Mouse (Mus musculus): ENCODE data around the gene Ctnna3. TPM values are rescaled to one million over a fixed set of nuclear protein-coding genes. Genes with fewer than 3 reads are reported as not detected.
"Not testable (repeated sequence)": the region's sequence is repeated elsewhere in the genome, so short reads cannot be mapped to it uniquely, and the experiment has no call there.

Ctnna3 gene
- total RNA-seq (2014; rRNA removed) (0.07 and 0.09 TPM in 2 replicates), polyA plus RNA-seq (2012; rRNA removed) (not detected in 2 replicates)

GRCm38 (mm10) chr10:63429785-63430305, at the start of gene Ctnna3:
Gene Ctnna3, plus strand, starts transcription at chr10:63430098.
- 0 out of 2 replicates have a peak within 1 kb of the TSS, but pooled peaks have one; percentile 2 for H3K27ac ChIP-seq (replicated peaks; ENCODE audit: insufficient read depth, low read depth, low read length)
- H3K4me1 ChIP-seq (ENCODE audit: control insufficient read depth, insufficient read depth, low read length) = peaks cover 3% of the 10 kb centered on the region
- under 1% methylated on average over 55 of the region's 55 CpGs for WGBS
- no peaks in the 10 kb centered on the region for H3K27me3 ChIP-seq (ENCODE audit: control insufficient read depth, insufficient read depth, low read length)
- TF ChIP-seq CTCF (IDR thresholded peaks at IDR 0.05; ENCODE audit: low read depth, low read length) (no peak), POLR2A (IDR thresholded peaks at IDR 0.05; ENCODE audit: extremely low read depth, insufficient read depth, low read length) (no peak)
- peak within 1 kb of the TSS; percentile 74 for H3K4me3 ChIP-seq (ENCODE audit: insufficient read depth, low read depth, low read length)
- peak within 1 kb of the TSS; percentile 70 for H3K9ac ChIP-seq (ENCODE audit: low read depth, low read length)
- H3K79me2 ChIP-seq (ENCODE audit: control insufficient read depth, insufficient read depth, low read length) = no peaks in the 10 kb centered on the region
- no peaks in the 10 kb centered on the region for H3K36me3 ChIP-seq (ENCODE audit: control insufficient read depth, insufficient read depth, low read length)
- DNase-seq (ENCODE audit: extremely low read depth, low read depth, low spot score) = peak; percentile 90

- no peaks in the 10 kb centered on the region for H3K27me3 ChIP-seq (ENCODE audit: control insufficient read depth, insufficient read depth, low read length)
- peaks cover 2% of the 10 kb centered on the region; the same call in 1 of the 2 replicates for H3K4me1 ChIP-seq (ENCODE audit: control insufficient read depth, insufficient read depth, low read length)
- TF ChIP-seq POLR2A (IDR thresholded peaks at IDR 0.05; ENCODE audit: extremely low read depth, insufficient read depth, low read length) (no peak), CTCF (IDR thresholded peaks at IDR 0.05; ENCODE audit: low read depth, low read length) (no peak)
- no peaks in the 10 kb centered on the region for H3K79me2 ChIP-seq (ENCODE audit: control insufficient read depth, insufficient read depth, low read length)
- H3K36me3 ChIP-seq (ENCODE audit: control insufficient read depth, insufficient read depth, low read length) = no peaks in the 10 kb centered on the region
- H3K9ac ChIP-seq (ENCODE audit: low read depth, low read length) = peak within 1 kb of the TSS; percentile 73
- H3K27ac ChIP-seq (replicated peaks; ENCODE audit: insufficient read depth, low read depth, low read length) = peak within 1 kb of the TSS; percentile 41
- peak within 1 kb of the TSS; percentile 63 for H3K4me3 ChIP-seq (ENCODE audit: insufficient read depth, low read depth, low read length)
- 16% methylated on average over 24 of the region's 24 CpGs for WGBS
- peak; percentile 37 for DNase-seq (ENCODE audit: extremely low read depth, low read depth, low spot score)
Observed at GRCm38 (mm10) chr10:63381498-63382280, 48.2 kb upstream of the Ctnna3 start, which contains the start of gene Sirt1. Gene Sirt1, minus strand, starts transcription at chr10:63381704.

DNA sequence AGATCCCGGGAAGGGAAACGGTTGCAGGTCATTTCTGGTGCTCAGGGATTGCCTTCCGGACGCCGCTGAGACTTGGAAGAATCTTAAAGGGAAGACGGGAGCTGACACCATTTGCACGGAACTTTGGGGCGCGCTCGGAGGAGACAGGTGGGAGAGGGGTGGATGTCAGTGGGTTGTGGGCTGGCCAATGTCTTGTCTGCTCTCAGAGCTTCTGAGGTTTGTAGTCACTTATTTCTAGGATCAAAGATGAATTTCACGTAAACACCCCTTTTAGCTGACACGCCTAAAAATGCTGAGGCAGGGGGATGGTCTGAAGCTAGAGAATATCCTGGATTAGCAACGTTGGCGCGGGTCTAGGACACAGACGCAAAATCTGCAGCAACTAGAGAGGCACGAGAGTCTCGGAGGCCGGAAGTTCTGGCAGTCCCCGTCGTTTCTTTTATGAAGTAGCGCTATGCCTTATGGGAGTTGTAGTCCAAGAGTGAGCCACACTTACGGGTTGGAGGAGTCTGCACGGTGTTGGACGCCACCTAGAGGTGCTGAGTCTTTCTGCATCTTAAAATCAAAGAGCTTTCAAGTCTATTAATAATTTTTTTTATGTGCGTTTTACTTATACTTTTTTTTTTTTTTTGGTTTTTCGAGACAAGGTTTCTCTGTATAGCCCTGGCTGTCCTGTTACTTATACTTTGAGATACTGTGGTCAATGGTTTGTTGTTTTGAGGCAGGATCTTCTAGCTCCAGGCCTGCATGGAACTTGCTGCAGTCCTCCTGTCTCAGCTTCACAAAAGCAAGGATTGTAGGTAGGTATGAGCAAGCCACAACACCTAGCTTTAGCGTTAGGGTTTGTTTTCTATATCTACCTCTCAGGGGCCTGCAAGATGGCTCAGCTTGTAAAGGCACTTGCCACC, 47.3 kb upstream of the Ctnna3 start, which contains the start of gene Dnajc12:
Dnajc12 (plus strand) TSS at position 72 of the 908 bp plus-strand sequence.
- DNase-seq (ENCODE audit: extremely low read depth, low read depth, low spot score) = peak; percentile 96
- Histone ChIP-seq H3K27me3 (ENCODE audit: control insufficient read depth, insufficient read depth, low read length) (no peaks in the 10 kb centered on the region), H3K4me3 (ENCODE audit: insufficient read depth, low read depth, low read length) (peak within 1 kb of the TSS; percentile 63), H3K27ac (replicated peaks; ENCODE audit: insufficient read depth, low read depth, low read length) (peak within 1 kb of the TSS; percentile 41), H3K9ac (ENCODE audit: low read depth, low read length) (peak within 1 kb of the TSS; percentile 73), H3K4me1 (ENCODE audit: control insufficient read depth, insufficient read depth, low read length) (peaks cover 2% of the 10 kb centered on the region; the same call in 1 of the 2 replicates), H3K36me3 (ENCODE audit: control insufficient read depth, insufficient read depth, low read length) (no peaks in the 10 kb centered on the region), H3K79me2 (ENCODE audit: control insufficient read depth, insufficient read depth, low read length) (no peaks in the 10 kb centered on the region)
- under 1% methylated on average over 28 of the region's 28 CpGs for WGBS
- TF ChIP-seq POLR2A (IDR thresholded peaks at IDR 0.05; ENCODE audit: extremely low read depth, insufficient read depth, low read length) (peak; percentile 70; the same call in 1 of the 2 replicates), CTCF (IDR thresholded peaks at IDR 0.05; ENCODE audit: low read depth, low read length) (peak; percentile 68)

- WGBS = 31% methylated on average over 5 of the region's 5 CpGs
- DNase-seq (ENCODE audit: extremely low read depth, low read depth, low spot score); H3K4me3 ChIP-seq (ENCODE audit: insufficient read depth, low read depth, low read length); H3K36me3 ChIP-seq (ENCODE audit: control insufficient read depth, insufficient read depth, low read length); H3K9ac ChIP-seq (ENCODE audit: low read depth, low read length); H3K27me3 ChIP-seq (ENCODE audit: control insufficient read depth, insufficient read depth, low read length); H3K79me2 ChIP-seq (ENCODE audit: control insufficient read depth, insufficient read depth, low read length); H3K27ac ChIP-seq (replicated peaks; ENCODE audit: insufficient read depth, low read depth, low read length); H3K4me1 ChIP-seq (ENCODE audit: control insufficient read depth, insufficient read depth, low read length): not testable (repeated sequence)
Observed at GRCm38 (mm10) chr10:63385897-63386296, 44.0 kb upstream of the Ctnna3 start.

DNA sequence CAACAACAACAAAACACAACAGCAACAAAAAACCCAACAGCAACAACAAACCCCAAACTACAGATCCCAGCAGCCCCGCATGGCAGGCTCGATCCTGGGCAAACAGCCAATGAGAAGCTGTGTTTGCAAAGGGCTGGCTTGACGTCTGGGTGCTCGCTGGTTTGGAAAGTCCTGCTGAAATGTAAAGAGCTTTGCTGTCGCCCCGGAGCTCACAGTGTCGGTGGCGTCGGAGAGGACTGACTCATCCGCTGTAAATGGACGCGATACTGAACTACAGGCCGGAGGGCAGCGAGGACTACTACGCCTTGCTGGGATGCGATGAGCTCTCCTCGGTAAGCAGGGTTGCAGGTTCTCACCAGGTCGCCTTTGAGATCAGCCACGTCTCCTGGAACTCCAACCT, 43.5 kb upstream of the Ctnna3 start:
- Histone ChIP-seq H3K9ac (ENCODE audit: low read depth, low read length) (peak overlapping the region; percentile 79), H3K4me3 (ENCODE audit: insufficient read depth, low read depth, low read length) (peak overlapping the region; percentile 73), H3K27me3 (ENCODE audit: control insufficient read depth, insufficient read depth, low read length) (no peaks in the 10 kb centered on the region), H3K79me2 (ENCODE audit: control insufficient read depth, insufficient read depth, low read length) (no peaks in the 10 kb centered on the region), H3K36me3 (ENCODE audit: control insufficient read depth, insufficient read depth, low read length) (no peaks in the 10 kb centered on the region), H3K4me1 (ENCODE audit: control insufficient read depth, insufficient read depth, low read length) (peaks cover 2% of the 10 kb centered on the region; the same call in 1 of the 2 replicates), H3K27ac (replicated peaks; ENCODE audit: insufficient read depth, low read depth, low read length) (peak overlapping the region; percentile 19; the same call in 1 of the 2 replicates)
- peak; percentile 77 for DNase-seq (ENCODE audit: extremely low read depth, low read depth, low spot score)
- under 1% methylated on average over 19 of the region's 19 CpGs for WGBS
- TF ChIP-seq POLR2A (IDR thresholded peaks at IDR 0.05; ENCODE audit: extremely low read depth, insufficient read depth, low read length) (0 out of 2 replicates have a peak, but pooled peaks have one; percentile 24), CTCF (IDR thresholded peaks at IDR 0.05; ENCODE audit: low read depth, low read length) (no peak)
